Mouse (Mus musculus) layer of hippocampus, adult 2 months (tissue): ENCODE results near the gene Ispd. TPM values are rescaled to one million over a fixed set of nuclear protein-coding genes. Genes with fewer than 3 reads are reported as not detected.

Experiments used
- DNase-seq, 2 experiments: peaks; one replicate each; pipeline ENCODE4 v3.0.0; 2022; ENCODE audit warnings: low spot score in 2 of 2
- H3K27ac ChIP-seq: fragments of 200-600 bp; 2 replicates; pipeline ENCODE4 v1.8.1; 2022
- H3K4me3 ChIP-seq: fragments of 200-600 bp; 2 replicates; pipeline ENCODE4 v1.8.1; 2022; ENCODE audit warnings: mild to moderate bottlenecking
- CTCF ChIP-seq: fragments of 200-600 bp; conservative IDR thresholded peaks from 2 replicates; pipeline ENCODE4 v1.8.1; 2022; ENCODE audit warnings: antibody characterized with exemption, mild to moderate bottlenecking, moderate library complexity
- total RNA-seq, 2 experiments: library from RNA; stranded (reverse); gene quantifications; 2 replicates each; pipeline ENCODE4 v1.2.3; 2021

Ispd gene
- total RNA-seq, 2 experiments from 2014 or later: 13.2 to 13.3 TPM

DNA sequence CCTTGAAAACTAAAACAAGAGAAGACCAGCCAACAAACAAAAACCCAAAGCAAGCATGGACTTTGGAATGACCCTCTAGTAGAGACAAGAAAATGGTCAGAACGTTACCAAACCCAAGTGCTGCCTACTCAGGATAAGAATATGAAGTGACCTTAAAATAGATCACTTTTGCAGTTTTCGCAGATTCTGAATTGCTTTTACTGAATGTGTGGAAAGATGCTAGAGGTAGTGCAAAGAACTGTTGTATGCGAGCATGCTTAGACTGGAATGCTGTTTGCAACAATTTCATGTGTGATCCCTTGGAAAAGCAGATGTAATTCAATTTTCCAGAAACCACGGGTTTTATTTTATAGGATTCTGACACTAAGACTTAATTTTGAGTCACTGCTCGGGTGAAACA is 153.3 kb downstream of the Ispd start:
- Histone ChIP-seq H3K4me3 (no peak overlapping the region), H3K27ac (no peak overlapping the region)
- TF ChIP-seq CTCF: no peak
- DNase-seq: no peak

DNA sequence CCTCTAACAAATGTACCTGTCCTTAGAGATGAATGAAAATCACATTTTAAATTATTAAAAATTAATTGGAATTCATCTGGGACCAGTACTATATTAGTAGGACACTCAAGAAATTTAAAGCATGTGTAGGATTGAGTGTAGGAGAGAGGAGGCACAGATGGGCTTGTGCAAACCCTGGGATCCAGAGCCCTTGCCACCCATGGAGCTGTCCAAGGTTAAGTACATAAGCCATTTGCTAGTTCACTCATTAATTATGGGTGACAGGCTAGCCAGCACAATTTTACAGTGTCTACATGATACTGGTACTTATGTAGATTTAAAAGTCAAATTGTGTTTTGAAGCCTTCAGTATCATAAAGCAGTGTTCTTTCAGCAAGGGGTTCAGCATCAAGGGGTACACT is 164.1 kb downstream of the Ispd start:
- no peak for DNase-seq
- no peak overlapping the region for H3K27ac ChIP-seq
- H3K4me3 ChIP-seq: no peak overlapping the region
- TF ChIP-seq CTCF: no peak

GRCm38 (mm10) chr12:36549474-36549873 is 168.2 kb downstream of the Ispd start:
- Histone ChIP-seq H3K4me3 (no peak overlapping the region), H3K27ac (no peak overlapping the region)
- no peak for TF ChIP-seq CTCF
- DNase-seq: no peak

GRCm38 (mm10) chr12:36554697-36555096 is 173.4 kb downstream of the Ispd start:
- DNase-seq: no peak
- H3K27ac ChIP-seq: no peak overlapping the region
- no peak overlapping the region for H3K4me3 ChIP-seq
- no peak for TF ChIP-seq CTCF

DNA sequence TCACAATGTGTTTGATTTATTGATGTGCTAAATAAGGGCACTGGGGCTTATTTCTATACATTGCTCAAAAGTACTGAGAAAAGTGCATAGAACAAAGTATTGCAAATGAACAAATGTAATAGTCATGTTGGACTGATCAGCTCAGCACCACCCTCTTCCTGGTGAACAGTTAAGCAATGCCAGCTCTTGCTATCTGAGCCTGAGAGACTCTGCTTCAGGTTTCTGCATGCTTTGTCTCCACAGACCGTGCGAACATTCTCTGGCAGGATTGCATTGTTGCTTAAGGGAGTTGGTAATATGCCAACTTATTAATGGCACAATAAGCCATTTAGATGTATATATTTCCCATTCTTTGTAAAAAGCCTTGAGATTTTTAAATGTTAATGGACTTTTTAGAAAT is 182.9 kb downstream of the Ispd start:
- no peak overlapping the region for H3K4me3 ChIP-seq
- H3K27ac ChIP-seq: no peak overlapping the region
- TF ChIP-seq CTCF: no peak
- DNase-seq: no peak

DNA sequence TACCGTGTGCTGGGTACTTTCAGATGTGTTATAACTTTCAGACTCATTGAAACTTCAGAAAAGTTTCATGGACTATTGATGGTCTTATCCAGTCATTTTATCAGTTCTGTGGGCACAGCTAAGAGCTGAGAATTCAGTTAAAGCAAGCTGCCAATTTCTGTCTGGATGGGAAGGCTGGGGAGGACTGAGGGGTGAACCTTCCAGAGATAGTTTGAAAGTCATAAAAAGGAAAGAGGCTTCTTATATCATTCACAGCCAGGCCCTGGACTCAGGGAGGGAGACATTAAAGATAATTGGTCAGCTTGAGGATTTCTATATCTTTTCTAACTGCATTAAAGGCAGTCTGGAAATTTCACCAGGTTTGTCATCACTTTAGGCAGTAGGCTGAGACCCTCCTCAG is 185.7 kb downstream of the Ispd start:
- TF ChIP-seq CTCF: no peak
- no peak for DNase-seq
- Histone ChIP-seq H3K4me3 (no peak overlapping the region), H3K27ac (no peak overlapping the region)

DNA sequence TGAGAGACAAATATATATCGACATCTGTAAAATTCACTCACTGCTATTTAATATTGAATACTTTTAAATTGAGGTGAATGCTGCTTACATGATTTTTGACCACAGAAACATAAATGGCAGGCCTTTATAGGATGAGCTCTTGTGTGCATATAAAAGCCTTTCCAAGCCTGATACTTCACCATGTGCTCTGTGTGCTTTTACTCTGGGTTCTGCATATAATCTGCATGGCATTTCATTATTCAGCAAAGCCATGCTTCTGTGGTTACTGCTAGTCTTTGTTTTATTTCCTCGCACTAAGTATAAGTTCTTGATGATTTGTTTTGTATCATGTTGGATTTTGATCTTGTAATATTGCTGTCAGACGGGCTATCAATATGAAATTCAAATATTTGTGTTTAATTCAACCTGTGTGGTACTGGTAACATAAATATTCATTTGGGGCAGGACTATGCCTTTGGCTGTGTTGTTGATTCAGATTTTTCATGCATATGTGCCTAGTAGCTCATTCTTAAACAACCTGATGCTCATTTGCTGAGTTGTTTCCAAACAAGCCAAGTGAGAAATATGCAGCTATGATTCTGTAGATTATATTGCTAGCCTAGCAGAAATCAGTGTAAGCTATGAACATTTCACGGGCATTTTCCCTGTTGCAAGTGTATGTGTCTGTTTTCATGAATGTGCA is 189.3 kb downstream of the Ispd start:
- no peak overlapping the region for H3K4me3 ChIP-seq
- TF ChIP-seq CTCF: no peak
- no peak overlapping the region for H3K27ac ChIP-seq
- DNase-seq: no peak

DNA sequence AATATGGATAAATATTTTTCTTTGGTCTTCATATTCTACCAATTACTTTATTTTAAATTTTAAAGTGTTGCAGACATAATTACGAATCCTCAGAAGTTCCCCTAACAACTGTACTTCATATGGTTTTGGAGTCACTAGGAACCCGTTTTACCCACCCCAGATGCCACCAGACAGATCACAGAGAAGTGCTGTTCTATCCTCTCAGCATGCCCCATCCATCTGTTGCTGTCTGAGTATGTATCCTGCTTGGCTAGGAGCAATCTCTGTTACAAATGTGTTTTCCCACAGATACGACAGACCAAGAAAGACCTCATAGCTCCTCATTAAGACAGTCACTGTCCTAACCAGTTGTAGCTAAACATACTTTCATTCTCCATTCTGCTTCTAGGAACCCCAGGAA is 203.6 kb downstream of the Ispd start:
- TF ChIP-seq CTCF: no peak
- peak; percentile 8 to 20 for DNase-seq
- no peak overlapping the region for H3K27ac ChIP-seq
- H3K4me3 ChIP-seq: no peak overlapping the region

- no peak overlapping the region for H3K27ac ChIP-seq
- no peak overlapping the region for H3K4me3 ChIP-seq
- no peak for TF ChIP-seq CTCF
- no peak for DNase-seq
Observed at GRCm38 (mm10) chr12:36597539-36598250, 216.4 kb downstream of the Ispd start.

- no peak for TF ChIP-seq CTCF
- no peak for DNase-seq
- no peak overlapping the region for H3K4me3 ChIP-seq
- H3K27ac ChIP-seq: no peak overlapping the region
Observed at GRCm38 (mm10) chr12:36621960-36622736, 240.9 kb downstream of the Ispd start.

GRCm38 (mm10) chr12:36627204-36627603 is 246.0 kb downstream of the Ispd start:
- TF ChIP-seq CTCF: no peak
- Histone ChIP-seq H3K27ac (no peak overlapping the region), H3K4me3 (no peak overlapping the region)
- no peak for DNase-seq

- no peak for DNase-seq
- TF ChIP-seq CTCF: no peak
- H3K4me3 ChIP-seq: no peak overlapping the region
- no peak overlapping the region for H3K27ac ChIP-seq
Observed at GRCm38 (mm10) chr12:36632427-36632826, 251.2 kb downstream of the Ispd start.

DNA sequence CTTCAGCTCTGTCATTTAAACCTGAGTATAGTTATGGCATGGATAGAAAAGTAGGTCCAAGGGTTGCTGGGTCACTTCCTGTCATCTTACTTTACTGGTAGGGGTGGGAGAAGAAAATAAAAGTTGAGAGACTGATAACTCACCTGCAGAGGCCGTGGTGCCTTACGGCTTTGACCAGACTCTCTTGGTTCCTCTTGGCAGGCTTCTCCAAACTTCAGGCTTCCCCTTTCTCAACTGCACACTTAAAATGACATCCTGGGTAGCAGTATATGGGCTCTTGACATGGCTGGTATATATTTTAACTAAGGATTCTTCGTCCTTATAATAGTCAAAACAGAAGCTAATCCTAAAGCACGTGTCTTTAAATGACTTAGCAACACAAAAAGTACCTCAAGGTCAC is 266.3 kb downstream of the Ispd start:
- H3K4me3 ChIP-seq: no peak overlapping the region
- TF ChIP-seq CTCF: no peak
- no peak for DNase-seq
- H3K27ac ChIP-seq: no peak overlapping the region

- peak; percentile 39 to 51 for DNase-seq
- Histone ChIP-seq H3K27ac (no peak overlapping the region), H3K4me3 (no peak overlapping the region)
- no peak for TF ChIP-seq CTCF
Observed at GRCm38 (mm10) chr12:36662496-36662895, 281.2 kb downstream of the Ispd start.
